Mouse (Mus musculus) myocyte (in vitro differentiated cells): Measurements from ENCODE around the gene Stk38. TPM values are rescaled to one million over a fixed set of nuclear protein-coding genes. Genes with fewer than 3 reads are reported as not detected.
A peak's percentile ranks its signal among the peaks of the same experiment; 100 is the strongest.

Source experiments
- H3K27me3 ChIP-seq: one replicate; pipeline ENCODE4 v1.6.1; 2011; ENCODE audit not compliant: control insufficient read depth, insufficient read depth, insufficient read length
- H3K36me3 ChIP-seq: one replicate; pipeline ENCODE4 v1.6.1; 2011; ENCODE audit not compliant: control insufficient read depth, insufficient read depth
- H3K4me2 ChIP-seq: one replicate; pipeline ENCODE4 v1.6.1; 2011; ENCODE audit warnings: low read depth, control low read depth
- H3K4me3 ChIP-seq: one replicate; pipeline ENCODE4 v1.5.1; 2011; ENCODE audit warnings: mild to moderate bottlenecking, control low read depth, moderate library complexity
- H3K79me2 ChIP-seq: one replicate; pipeline ENCODE4 v1.6.1; 2011; ENCODE audit not compliant: control insufficient read depth, insufficient read depth
- H3ac ChIP-seq: one replicate; pipeline ENCODE4 v1.6.1; 2011; ENCODE audit not compliant: control insufficient read depth, insufficient read length
- CEBPB ChIP-seq: IDR thresholded peaks from 2 replicates; pipeline ENCODE4 v1.6.1; 2011; ENCODE audit warnings: mild to moderate bottlenecking, moderate library complexity; ENCODE audit not compliant: poor library complexity, insufficient read depth, severe bottlenecking
- E2F4 ChIP-seq: IDR thresholded peaks from one replicate; pipeline ENCODE4 v1.6.1; 2011; ENCODE audit warnings: mild to moderate bottlenecking, control low read depth, moderate library complexity; ENCODE audit not compliant: insufficient read depth
- MAX ChIP-seq: IDR thresholded peaks from one replicate; pipeline ENCODE4 v1.6.1; 2011; ENCODE audit warnings: low read depth, mild to moderate bottlenecking, control low read depth
- MYOD1 ChIP-seq, 3 experiments: IDR thresholded peaks; one replicate each; pipeline ENCODE4 v1.6.1; 2011; ENCODE audit warnings: control low read depth in 2 of 3, low read depth in 2 of 3, mild to moderate bottlenecking in 2 of 3, moderate library complexity in 1 of 3; ENCODE audit not compliant: insufficient read length in 2 of 3, control insufficient read depth in 1 of 3
- MYOG ChIP-seq, 3 experiments: IDR thresholded peaks; one replicate each; pipeline ENCODE4 v1.6.1; 2011; ENCODE audit warnings: control low read depth in 2 of 3, low read depth in 2 of 3, mild to moderate bottlenecking in 2 of 3; ENCODE audit not compliant: insufficient read length in 2 of 3, control insufficient read depth in 1 of 3, insufficient read depth in 1 of 3
- POLR2A ChIP-seq: IDR thresholded peaks from one replicate; pipeline ENCODE4 v1.6.1; 2011; ENCODE audit warnings: low read depth, mild to moderate bottlenecking, control low read depth, moderate library complexity; ENCODE audit not compliant: insufficient read length
- POLR2AphosphoS2 ChIP-seq: IDR thresholded peaks from one replicate; pipeline ENCODE4 v1.6.1; 2011; ENCODE audit warnings: low read depth, control low read depth; ENCODE audit not compliant: insufficient read length
- REST ChIP-seq: IDR thresholded peaks from one replicate; pipeline ENCODE4 v1.6.1; 2011; ENCODE audit warnings: mild to moderate bottlenecking, control low read depth, moderate library complexity; ENCODE audit not compliant: insufficient read depth, insufficient read length
- SRF ChIP-seq: IDR thresholded peaks from one replicate; pipeline ENCODE4 v1.6.1; 2011; ENCODE audit warnings: low read depth; ENCODE audit not compliant: control insufficient read depth, insufficient read length
- TCF12 ChIP-seq: IDR thresholded peaks from one replicate; pipeline ENCODE4 v1.6.1; 2011; ENCODE audit warnings: mild to moderate bottlenecking, control low read depth; ENCODE audit not compliant: poor library complexity, insufficient read depth, severe bottlenecking
- TCF3 ChIP-seq: IDR thresholded peaks from one replicate; pipeline ENCODE4 v1.6.1; 2011; ENCODE audit warnings: low read depth, control low read depth; ENCODE audit not compliant: insufficient read length
- USF1 ChIP-seq: IDR thresholded peaks from one replicate; pipeline ENCODE4 v1.6.1; 2011; ENCODE audit warnings: low read depth, mild to moderate bottlenecking, control low read depth, moderate library complexity
- polyA plus RNA-seq: library from polyadenylated mRNA; unstranded; fragments of >200 nt; fragmentation: generic; extraction: Trizol; gene quantifications from one replicate; pipeline ENCODE4 v1.2.1, GENCODE M21; 2012; ENCODE audit warnings: missing spikeins

The Stk38 gene
- 28.3 TPM for polyA plus RNA-seq

GRCm38 (mm10) chr17:29007641-29008325, at the start of gene Stk38:
Stk38 (minus strand) TSS chr17:29007995.
- TF ChIP-seq E2F4 (no peak), USF1 (no peak), MYOD1 (IDR thresholded peaks at IDR 0.05; ENCODE audit: control insufficient read depth in 1 of 3, insufficient read length in 2 of 3, low read depth in 2 of 3) (peak in 1 of 3 experiments; percentile 5), SRF (no peak), POLR2AphosphoS2 (peak; percentile 84), POLR2A (peak; percentile 88)
- Histone ChIP-seq H3ac (peak within 1 kb of the TSS; percentile 67), H3K4me3 (peak within 1 kb of the TSS; percentile 97)

GRCm38 (mm10) chr17:29057361-29057890, 49.6 kb upstream of the Stk38 start:
- no peak for TF ChIP-seq TCF12
- no peak for TF ChIP-seq CEBPB
- TF ChIP-seq USF1, result no peak
- peak; percentile 9 for TF ChIP-seq POLR2AphosphoS2
- no peaks in the 10 kb centered on the region for H3K36me3 ChIP-seq
- no peaks in the 10 kb centered on the region for H3K27me3 ChIP-seq
- H3ac ChIP-seq, result no peak overlapping the region
- H3K4me3 ChIP-seq, result no peak overlapping the region
- H3K79me2 ChIP-seq, result no peaks in the 10 kb centered on the region
- peak overlapping the region; percentile 70 for H3K4me2 ChIP-seq

More at GRCm38 (mm10) chr17:29007641-29008325, at the start of gene Stk38:
- Histone ChIP-seq H3K79me2 (peaks cover 48% of the 10 kb centered on the region), H3K4me2 (peak within 1 kb of the TSS; percentile 86), H3K36me3 (peaks cover 4% of the 10 kb centered on the region), H3K27me3 (no peaks in the 10 kb centered on the region)

- Histone ChIP-seq H3K36me3 (no peaks in the 10 kb centered on the region), H3K27me3 (no peaks in the 10 kb centered on the region), H3K4me2 (peak overlapping the region; percentile 70), H3K4me3 (no peak overlapping the region), H3ac (no peak overlapping the region), H3K79me2 (no peaks in the 10 kb centered on the region)
- peak; percentile 62 for TF ChIP-seq POLR2AphosphoS2
- peak; percentile 99 to 100 (median 99) for TF ChIP-seq MYOG (IDR thresholded peaks at IDR 0.05; ENCODE audit: control insufficient read depth in 1 of 3, insufficient read depth in 1 of 3, insufficient read length in 2 of 3, low read depth in 2 of 3)
- TF ChIP-seq MYOD1 (IDR thresholded peaks at IDR 0.05; ENCODE audit: control insufficient read depth in 1 of 3, insufficient read length in 2 of 3, low read depth in 2 of 3), result peak; percentile 89 to 99 (median 99)
- no peak for TF ChIP-seq USF1
- TF ChIP-seq REST, result no peak
- TF ChIP-seq TCF3, result peak; percentile 99
- no peak for TF ChIP-seq CEBPB
- no peak for TF ChIP-seq MAX
- peak; percentile 100 for TF ChIP-seq TCF12
- TF ChIP-seq POLR2A, result peak; percentile 21
These were observed 48.9 kb upstream of the Stk38 start for GRCm38 (mm10) chr17:29056699-29057151.

- Histone ChIP-seq H3K79me2 (no peaks in the 10 kb centered on the region), H3K4me3 (no peak overlapping the region), H3K4me2 (peak overlapping the region; percentile 70), H3K27me3 (no peaks in the 10 kb centered on the region), H3ac (no peak overlapping the region), H3K36me3 (no peaks in the 10 kb centered on the region)
- TF ChIP-seq REST (no peak), TCF3 (peak; percentile 55), MAX (no peak), CEBPB (no peak), SRF (no peak), TCF12 (peak; percentile 95), E2F4 (no peak), MYOD1 (IDR thresholded peaks at IDR 0.05; ENCODE audit: control insufficient read depth in 1 of 3, insufficient read length in 2 of 3, low read depth in 2 of 3) (peak; percentile 55 to 80 (median 69)), POLR2AphosphoS2 (no peak), MYOG (IDR thresholded peaks at IDR 0.05; ENCODE audit: control insufficient read depth in 1 of 3, insufficient read depth in 1 of 3, insufficient read length in 2 of 3, low read depth in 2 of 3) (peak in 2 of 3 experiments; percentile 47 to 87), USF1 (no peak), POLR2A (no peak)
These were observed 48.4 kb upstream of the Stk38 start for GRCm38 (mm10) chr17:29056207-29056606.

GRCm38 (mm10) chr17:29055586-29055985, 47.8 kb upstream of the Stk38 start:
- Histone ChIP-seq H3K27me3 (no peaks in the 10 kb centered on the region), H3K4me3 (no peak overlapping the region), H3K36me3 (no peaks in the 10 kb centered on the region), H3K79me2 (no peaks in the 10 kb centered on the region), H3K4me2 (peak overlapping the region; percentile 70), H3ac (no peak overlapping the region)
- peak; percentile 86 for TF ChIP-seq POLR2AphosphoS2
- TF ChIP-seq MYOG (IDR thresholded peaks at IDR 0.05; ENCODE audit: control insufficient read depth in 1 of 3, insufficient read depth in 1 of 3, insufficient read length in 2 of 3, low read depth in 2 of 3), result peak in 1 of 3 experiments; percentile 53
- TF ChIP-seq MAX, result no peak
- peak in 1 of 3 experiments; percentile 32 for TF ChIP-seq MYOD1 (IDR thresholded peaks at IDR 0.05; ENCODE audit: control insufficient read depth in 1 of 3, insufficient read length in 2 of 3, low read depth in 2 of 3)
- peak; percentile 43 for TF ChIP-seq POLR2A
